Mouse (Mus musculus) kidney, adult 2 months (tissue): ENCODE data around the gene Atoh7. TPM values are rescaled to one million over a fixed set of nuclear protein-coding genes. Genes with fewer than 3 reads are reported as not detected.
A peak's percentile ranks its signal among the peaks of the same experiment; 100 is the strongest.

Experiments used
- DNase-seq: peaks from one replicate; pipeline ENCODE4 v3.0.0; 2021
- H3K27ac ChIP-seq: fragments of 200-500 bp; 2 replicates; pipeline ENCODE4 v1.5.1; 2012; ENCODE audit warnings: low read depth, low read length, control low read depth, inconsistent platforms; ENCODE audit not compliant: insufficient read depth
- H3K27me3 ChIP-seq: fragments of 200-500 bp; replicated peaks from 2 replicates; pipeline ENCODE4 v1.6.1; 2012; ENCODE audit warnings: mild to moderate bottlenecking, moderate library complexity, low read length, inconsistent platforms; ENCODE audit not compliant: control insufficient read depth, insufficient read depth
- H3K36me3 ChIP-seq: fragments of 200-500 bp; 2 replicates; pipeline ENCODE4 v1.6.1; 2012; ENCODE audit warnings: mild to moderate bottlenecking, moderate library complexity, low read length, inconsistent platforms; ENCODE audit not compliant: control insufficient read depth, insufficient read depth
- H3K4me1 ChIP-seq: fragments of 200-500 bp; 2 replicates; pipeline ENCODE4 v1.6.1; 2011; ENCODE audit warnings: low read length; ENCODE audit not compliant: control insufficient read depth, insufficient read depth
- H3K4me3 ChIP-seq: fragments of 200-500 bp; 2 replicates; pipeline ENCODE4 v1.5.1; 2011; ENCODE audit warnings: mild to moderate bottlenecking, low read depth, low read length, control low read depth; ENCODE audit not compliant: insufficient read depth
- CTCF ChIP-seq: fragments of 200-500 bp; conservative IDR thresholded peaks from 2 replicates; pipeline ENCODE4 v1.5.1; 2011; ENCODE audit warnings: low read depth, mild to moderate bottlenecking, control low read depth, low read length, moderate library complexity, mixed read lengths; ENCODE audit not compliant: insufficient read depth, insufficient read length
- POLR2A ChIP-seq: fragments of 200-500 bp; IDR thresholded peaks from one replicate; pipeline ENCODE4 v1.6.1; 2011; ENCODE audit warnings: low read depth, low read length, control low read depth
- WGBS: fragments of 180-500 bp; shearing (Covaris S2); methylation state at CpG from one replicate; pipeline ENCODE4 v1.1.7; 2018; 5-methylcytosine and 5-hydroxymethylcytosine counted together
- polyA plus RNA-seq: library from polyadenylated mRNA; depleted of rRNA; stranded (reverse); fragments of >200 nt; gene quantifications from 2 replicates; pipeline ENCODE4 v1.2.3, GENCODE M21; 2012; rRNA removed

The Atoh7 gene
- polyA plus RNA-seq, 1 experiment = 0.28 TPM

DNA sequence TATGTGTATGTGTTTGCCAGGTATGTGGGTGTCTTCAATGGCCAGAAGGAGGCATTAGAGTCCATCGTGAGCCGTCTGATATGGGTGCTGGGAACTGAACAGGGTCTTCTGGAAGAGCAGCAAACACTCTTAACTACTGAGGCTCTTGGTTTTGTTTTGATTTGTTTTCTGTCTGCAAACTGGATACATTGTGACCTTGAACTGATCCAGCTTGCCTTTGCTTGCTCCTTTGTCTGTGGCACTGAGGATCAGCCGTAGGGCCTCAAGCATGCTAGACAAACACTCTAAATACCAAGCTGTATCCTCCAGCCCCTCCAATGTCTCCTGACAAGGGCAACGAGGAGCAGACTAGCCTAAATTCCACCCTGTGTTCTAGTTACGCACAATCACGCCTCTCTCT is 27.7 kb downstream of the Atoh7 start:
- 94% methylated on average over 6 of the region's 6 CpGs for WGBS
- TF ChIP-seq POLR2A (no peak), CTCF (no peak)
- no peak for DNase-seq
- Histone ChIP-seq H3K27ac (no peak overlapping the region), H3K36me3 (no peaks in the 10 kb centered on the region), H3K4me3 (no peak overlapping the region), H3K4me1 (no peaks in the 10 kb centered on the region), H3K27me3 (no peaks in the 10 kb centered on the region)

GRCm38 (mm10) chr10:63128256-63128655 is 28.8 kb downstream of the Atoh7 start:
- no peak overlapping the region for H3K27ac ChIP-seq
- DNase-seq = no peak
- 68% methylated on average over 7 of the region's 7 CpGs for WGBS

DNA sequence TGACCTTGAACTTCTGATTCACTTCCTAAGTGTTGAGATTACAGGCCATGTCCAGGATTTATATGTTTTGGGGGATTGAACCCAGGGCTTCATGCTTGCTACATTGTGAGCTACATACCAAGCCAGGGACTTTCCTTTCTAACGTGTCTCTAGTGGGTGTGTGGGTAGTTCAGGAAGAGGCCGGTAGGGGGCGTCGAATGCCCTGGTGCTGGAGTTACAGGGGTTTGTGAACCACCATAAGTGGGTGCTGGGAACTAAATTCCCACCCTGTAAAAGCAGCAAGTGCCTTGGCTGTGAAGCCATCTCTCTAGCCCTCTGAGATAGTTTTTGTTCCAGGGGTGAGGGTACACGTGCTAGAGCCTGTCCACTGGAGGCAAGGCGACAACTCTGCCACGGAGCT is 31.0 kb downstream of the Atoh7 start:
- H3K27ac ChIP-seq = no peak overlapping the region
- H3K36me3 ChIP-seq = no peaks in the 10 kb centered on the region
- H3K4me1 ChIP-seq = no peaks in the 10 kb centered on the region
- H3K4me3 ChIP-seq = no peak overlapping the region
- 78% methylated on average over 7 of the region's 7 CpGs for WGBS
- no peak for DNase-seq
- no peak for TF ChIP-seq CTCF
- no peak for TF ChIP-seq POLR2A
- no peaks in the 10 kb centered on the region for H3K27me3 ChIP-seq

More at GRCm38 (mm10) chr10:63128256-63128655, 28.8 kb downstream of the Atoh7 start:
- Histone ChIP-seq H3K27me3 (no peaks in the 10 kb centered on the region), H3K4me1 (no peaks in the 10 kb centered on the region), H3K4me3 (no peak overlapping the region), H3K36me3 (no peaks in the 10 kb centered on the region)
- TF ChIP-seq POLR2A (no peak), CTCF (no peak)

DNA sequence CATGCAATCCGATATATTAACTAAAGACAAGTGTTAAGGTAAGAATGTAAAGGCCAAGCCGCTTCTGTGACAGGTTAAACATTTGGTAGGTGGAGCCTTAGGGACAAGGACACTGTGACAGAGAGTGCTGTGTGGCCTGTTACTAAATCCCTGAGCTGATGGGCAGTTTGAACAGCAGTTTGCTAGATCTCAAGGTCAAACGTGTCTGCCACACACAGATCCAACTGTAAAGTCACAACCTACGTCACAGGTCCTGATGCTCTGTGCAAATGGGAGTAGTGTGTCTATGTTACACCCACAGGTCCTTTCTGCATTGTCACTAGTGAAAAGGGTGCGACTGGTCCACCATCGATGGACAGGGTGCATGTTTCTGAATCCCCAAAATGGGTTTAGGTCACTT is 32.9 kb downstream of the Atoh7 start:
- Histone ChIP-seq H3K27me3 (no peaks in the 10 kb centered on the region), H3K4me3 (no peak overlapping the region), H3K36me3 (no peaks in the 10 kb centered on the region), H3K27ac (no peak overlapping the region), H3K4me1 (no peaks in the 10 kb centered on the region)
- TF ChIP-seq CTCF (no peak), POLR2A (no peak)
- 85% methylated on average over 6 of the region's 6 CpGs for WGBS
- DNase-seq = no peak

GRCm38 (mm10) chr10:63133326-63133725 is 33.9 kb downstream of the Atoh7 start:
- TF ChIP-seq POLR2A (no peak), CTCF (no peak)
- WGBS = 93% methylated on average over 4 of the region's 4 CpGs
- Histone ChIP-seq H3K4me3 (no peak overlapping the region), H3K36me3 (no peaks in the 10 kb centered on the region), H3K4me1 (no peaks in the 10 kb centered on the region), H3K27ac (no peak overlapping the region), H3K27me3 (no peaks in the 10 kb centered on the region)
- no peak for DNase-seq

- DNase-seq = no peak
- Histone ChIP-seq H3K4me1 (no peaks in the 10 kb centered on the region), H3K4me3 (no peak overlapping the region), H3K36me3 (no peaks in the 10 kb centered on the region), H3K27me3 (no peaks in the 10 kb centered on the region), H3K27ac (no peak overlapping the region)
- TF ChIP-seq CTCF (no peak), POLR2A (no peak)
- WGBS = 65% methylated on average over 12 of the region's 12 CpGs
These were observed 36.2 kb downstream of the Atoh7 start for GRCm38 (mm10) chr10:63135680-63136079.

GRCm38 (mm10) chr10:63136436-63136835 is 37.0 kb downstream of the Atoh7 start:
- no peaks in the 10 kb centered on the region for H3K36me3 ChIP-seq
- no peak overlapping the region for H3K27ac ChIP-seq
- H3K4me3 ChIP-seq = no peak overlapping the region
- H3K4me1 ChIP-seq = no peaks in the 10 kb centered on the region
- DNase-seq = no peak
- TF ChIP-seq CTCF = no peak
- no peak for TF ChIP-seq POLR2A
- no peaks in the 10 kb centered on the region for H3K27me3 ChIP-seq
- WGBS = 76% methylated on average over 6 of the region's 6 CpGs

- Histone ChIP-seq H3K36me3 (no peaks in the 10 kb centered on the region), H3K4me3 (no peak overlapping the region), H3K4me1 (peaks cover 3% of the 10 kb centered on the region; the same call in 1 of the 2 replicates), H3K27ac (no peak overlapping the region), H3K27me3 (no peaks in the 10 kb centered on the region)
- peak; percentile 86 for DNase-seq
- no peak for TF ChIP-seq POLR2A
- TF ChIP-seq CTCF = no peak
- WGBS = 56% methylated on average over 13 of the region's 13 CpGs
These were observed 43.2 kb downstream of the Atoh7 start for GRCm38 (mm10) chr10:63142660-63143059.

Other genes with a start within 250 kb of the Atoh7 start
- 1.4 and 1.7 TPM in 2 replicates for gene Tet1, start 190.7 kb upstream of the Atoh7 start, polyA plus RNA-seq
- gene Slc25a16, start 179.0 kb upstream of the Atoh7 start, polyA plus RNA-seq = 105 and 143 TPM in 2 replicates
- gene Dna2, start 152.6 kb upstream of the Atoh7 start, polyA plus RNA-seq = 6.9 TPM in 2 replicates
- 3.3 and 4.0 TPM in 2 replicates for gene Rufy2, start 119.4 kb upstream of the Atoh7 start, polyA plus RNA-seq
- gene Hnrnph3, start 75.4 kb upstream of the Atoh7 start, polyA plus RNA-seq = 14.7 and 25.0 TPM in 2 replicates
- gene Pbld2, start 75.3 kb upstream of the Atoh7 start, polyA plus RNA-seq = 22.4 and 25.5 TPM in 2 replicates
- 163 and 168 TPM in 2 replicates for gene Pbld1, start 39.5 kb upstream of the Atoh7 start, polyA plus RNA-seq
- 0.74 TPM in 1 of 2 replicates, not detected in the other for gene Mypn, start 104.3 kb downstream of the Atoh7 start, polyA plus RNA-seq
- gene Herc4, start 144.2 kb downstream of the Atoh7 start, polyA plus RNA-seq = 16.2 and 17.7 TPM in 2 replicates